Mouse (Mus musculus): ENCODE data around the gene Tmem202. TPM values are rescaled to one million over a fixed set of nuclear protein-coding genes. Genes with fewer than 3 reads are reported as not detected.

Tmem202 gene
- polyA plus RNA-seq (2012; fragmentation: generic; extraction: Trizol): 1 to 10 TPM in 1 of 2 experiments, under 1 TPM in 1; 0.53 to 1.6 TPM

DNA sequence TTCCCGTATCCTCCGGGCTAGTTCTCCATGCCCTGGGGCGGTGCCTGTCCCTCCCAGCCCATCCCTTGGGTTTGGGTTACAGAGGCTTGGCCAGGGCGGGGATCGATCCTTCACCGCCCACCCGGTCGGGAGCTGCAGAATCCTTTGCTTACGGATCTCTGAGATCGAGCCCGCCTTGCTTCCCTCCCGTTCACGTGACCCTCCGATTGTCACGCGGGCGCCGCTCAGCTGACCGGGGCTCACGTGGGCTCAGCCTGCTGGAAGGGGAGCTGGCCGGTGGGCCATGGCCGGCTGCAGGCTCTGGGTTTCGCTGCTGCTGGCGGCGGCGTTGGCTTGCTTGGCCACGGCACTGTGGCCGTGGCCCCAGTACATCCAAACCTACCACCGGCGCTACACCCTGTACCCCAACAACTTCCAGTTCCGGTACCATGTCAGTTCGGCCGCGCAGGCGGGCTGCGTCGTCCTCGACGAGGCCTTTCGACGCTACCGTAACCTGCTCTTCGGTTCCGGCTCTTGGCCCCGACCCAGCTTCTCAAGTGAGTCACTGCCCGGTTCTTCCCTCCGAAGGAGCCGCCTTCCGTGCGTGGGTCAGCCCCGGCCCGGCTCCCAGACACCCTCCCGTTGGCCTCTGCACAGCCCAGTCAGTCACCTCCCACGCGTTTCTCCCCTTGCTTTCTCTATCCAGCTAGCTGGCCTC, at the start of gene Tmem202, which contains the start of gene Hexa:
Gene Tmem202 (minus strand): TSS at position 407 of the 697 bp plus-strand sequence.
Gene Hexa (plus strand): TSS at position 100 of the 697 bp plus-strand sequence.

GRCm38 (mm10) chr9:59577844-59578504, 38.3 kb upstream of the Tmem202 start, which contains the start of gene Celf6:
Celf6 (plus strand) TSS chr9:59577917.

GRCm38 (mm10) chr9:59486549-59487065, 53.0 kb downstream of the Tmem202 start, which contains the start of gene Arih1:
Arih1 (minus strand) TSS chr9:59486618.

Other genes starting within 250 kb of the Tmem202 start
- 10 to 100 TPM in 1 of 2 experiments, 1 to 10 TPM in 1; 7.6 to 13.1 TPM for gene Adpgk, start 248.3 kb downstream of the Tmem202 start, polyA plus RNA-seq (2012; fragmentation: generic; extraction: Trizol)
- gene Bbs4, start 186.3 kb downstream of the Tmem202 start, polyA plus RNA-seq (2012; fragmentation: generic; extraction: Trizol): 1 to 10 TPM in 1 of 2 experiments, under 1 TPM in 1; 0.18 to 4.4 TPM
- 10 to 100 TPM in 1 of 2 experiments, 1 to 10 TPM in 1; 1.1 to 13.3 TPM for gene Arih1, start 53.2 kb downstream of the Tmem202 start, polyA plus RNA-seq (2012; fragmentation: generic; extraction: Trizol)
- gene Hexa, start 307 bp downstream of the Tmem202 start, polyA plus RNA-seq (2012; fragmentation: generic; extraction: Trizol): 100 to 1,000 TPM in 1 of 2 experiments, 10 to 100 TPM in 1; 66.9 to 161 TPM
- under 1 TPM in 1 of 2 experiments, not detected in 1; 0.02 TPM for gene Celf6, start 38.1 kb upstream of the Tmem202 start, polyA plus RNA-seq (2012; fragmentation: generic; extraction: Trizol)
- 10 to 100 TPM in 1 of 2 experiments, 1 to 10 TPM in 1; 3.0 to 13.3 TPM for gene Parp6, start 77.4 kb upstream of the Tmem202 start, polyA plus RNA-seq (2012; fragmentation: generic; extraction: Trizol)
- 1,000 to 10,000 TPM; 1,007 to 3,243 TPM for gene Pkm, start 116.5 kb upstream of the Tmem202 start, polyA plus RNA-seq (2012; fragmentation: generic; extraction: Trizol)
- gene Gramd2, start 140.3 kb upstream of the Tmem202 start, polyA plus RNA-seq (2012; fragmentation: generic; extraction: Trizol): 1 to 10 TPM in 1 of 2 experiments, under 1 TPM in 1; 0.61 to 1.6 TPM
- 1 to 10 TPM in 1 of 2 experiments, under 1 TPM in 1; 0.27 to 2.0 TPM for gene Senp8, start 210.9 kb upstream of the Tmem202 start, polyA plus RNA-seq (2012; fragmentation: generic; extraction: Trizol)
- 1 to 10 TPM in 1 of 2 experiments, under 1 TPM in 1; 0.07 to 1.1 TPM for gene Myo9a, start 211.0 kb upstream of the Tmem202 start, polyA plus RNA-seq (2012; fragmentation: generic; extraction: Trizol)

All from C3H10T1/2 (cell line).